Mouse (Mus musculus) naive thymus-derived CD4-positive, alpha-beta T cell, adult 2 months (primary cell): ENCODE results near the gene Tmem63b.

Experiments
- DNase-seq: peaks from one replicate; pipeline ENCODE4 v3.0.0-alpha.2; 2011; ENCODE audit warnings: low read depth

The Tmem63b gene

GRCm38 (mm10) chr17:45619386-45620256, 67.1 kb downstream of the Tmem63b start:
- peak; percentile 57 for DNase-seq

- no peak for DNase-seq
These were observed 67.7 kb downstream of the Tmem63b start for GRCm38 (mm10) chr17:45618941-45619385.

GRCm38 (mm10) chr17:45617655-45618054, 69.0 kb downstream of the Tmem63b start:
- DNase-seq: no peak

GRCm38 (mm10) chr17:45616679-45617078, 70.0 kb downstream of the Tmem63b start:
- DNase-seq: no peak

- DNase-seq: no peak
These were observed 70.6 kb downstream of the Tmem63b start for GRCm38 (mm10) chr17:45616046-45616650.

- no peak for DNase-seq
These were observed 73.8 kb downstream of the Tmem63b start for GRCm38 (mm10) chr17:45612921-45613320.

GRCm38 (mm10) chr17:45612008-45612407, 74.7 kb downstream of the Tmem63b start:
- no peak for DNase-seq
